Mouse (Mus musculus) layer of hippocampus, adult 18-20 months (tissue): ENCODE measurements around the gene Heatr4. TPM values are rescaled to one million over a fixed set of nuclear protein-coding genes. Genes with fewer than 3 reads are reported as not detected.

ENCODE experiments used
- total RNA-seq, 2 experiments: library from RNA; stranded (reverse); gene quantifications; 2 replicates each; pipeline ENCODE4 v1.2.3; 2021

Gene Heatr4
- total RNA-seq, 2 experiments from 2014 or later, result 0.10 TPM; not detected in 1

Other genes starting within 250 kb of the Heatr4 start
- 1 to 10 TPM; 2.4 to 3.7 TPM for gene Papln, start 221.2 kb downstream of the Heatr4 start, total RNA-seq
- 10 to 100 TPM; 38.0 TPM for gene Numb, start 62.9 kb downstream of the Heatr4 start, total RNA-seq
- gene Riox1, start 34.2 kb downstream of the Heatr4 start, total RNA-seq, result 10 to 100 TPM; 15.7 to 16.9 TPM
- 10 to 100 TPM; 15.8 to 17.2 TPM for gene Acot2, start 3.0 kb upstream of the Heatr4 start, total RNA-seq
- 10 to 100 TPM; 21.0 to 28.4 TPM for gene Acot1, start 24.6 kb upstream of the Heatr4 start, total RNA-seq
- gene Acot4, start 53.5 kb upstream of the Heatr4 start, total RNA-seq, result 1 to 10 TPM; 2.7 to 3.9 TPM
- gene Gm49366, start 54.1 kb upstream of the Heatr4 start, total RNA-seq, result 1 to 10 TPM in 1 of 2 experiments, not detected in 1; 1.3 TPM
- 1 to 10 TPM; 3.1 to 3.4 TPM for gene Acot3, start 67.3 kb upstream of the Heatr4 start, total RNA-seq
- 1 to 10 TPM; 6.0 to 6.5 TPM for gene Acot5, start 84.5 kb upstream of the Heatr4 start, total RNA-seq
- 1 to 10 TPM; 5.2 to 5.5 TPM for gene Acot6, start 115.8 kb upstream of the Heatr4 start, total RNA-seq
- 10 to 100 TPM; 96.6 to 97.1 TPM for gene Dnal1, start 129.5 kb upstream of the Heatr4 start, total RNA-seq
- 1 to 10 TPM; 2.9 to 3.0 TPM for gene Pnma1, start 163.6 kb upstream of the Heatr4 start, total RNA-seq
- 10 to 100 TPM; 26.9 to 31.3 TPM for gene Elmsan1, start 234.0 kb upstream of the Heatr4 start, total RNA-seq